Mouse (Mus musculus) thymus, postnatal 10 days (tissue): ENCODE data around the gene Bcar1.

Experiments
- DNase-seq, 2 experiments: peaks; one replicate each; pipeline ENCODE4 v3.0.0; 2021; ENCODE audit warnings: low spot score in 2 of 2

Gene Bcar1

GRCm38 (mm10) chr8:111769764-111770428 is 26.3 kb upstream of the Bcar1 start:
- no peak for DNase-seq

- no peak for DNase-seq
These were observed 25.7 kb upstream of the Bcar1 start for GRCm38 (mm10) chr8:111769296-111769695.

DNA sequence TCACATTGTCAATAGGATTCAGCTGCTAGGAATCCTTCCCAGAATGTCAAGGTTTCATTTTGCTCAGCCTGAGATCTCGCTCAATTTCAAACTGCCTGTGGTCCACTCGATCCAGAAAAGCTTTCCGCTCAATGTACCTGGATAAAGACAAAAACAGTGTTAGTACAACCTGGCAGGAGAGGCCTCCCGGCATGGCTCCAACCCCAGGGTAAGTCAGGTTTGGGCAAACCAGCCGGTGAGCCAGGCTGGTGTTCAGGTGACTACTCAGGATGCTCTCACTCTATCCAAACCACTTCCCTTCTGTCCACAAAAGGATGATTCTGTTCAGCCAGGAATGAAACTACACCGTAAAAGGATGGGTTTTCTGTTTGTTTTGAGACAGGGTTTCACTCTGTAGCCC is 25.0 kb upstream of the Bcar1 start:
- DNase-seq = no peak

GRCm38 (mm10) chr8:111765616-111766015 is 22.0 kb upstream of the Bcar1 start:
- no peak for DNase-seq

GRCm38 (mm10) chr8:111765096-111765495 is 21.5 kb upstream of the Bcar1 start:
- no peak for DNase-seq

GRCm38 (mm10) chr8:111760708-111761107 is 17.1 kb upstream of the Bcar1 start:
- DNase-seq = no peak

- no peak for DNase-seq
These were observed 15.2 kb upstream of the Bcar1 start for GRCm38 (mm10) chr8:111758817-111759216.

DNA sequence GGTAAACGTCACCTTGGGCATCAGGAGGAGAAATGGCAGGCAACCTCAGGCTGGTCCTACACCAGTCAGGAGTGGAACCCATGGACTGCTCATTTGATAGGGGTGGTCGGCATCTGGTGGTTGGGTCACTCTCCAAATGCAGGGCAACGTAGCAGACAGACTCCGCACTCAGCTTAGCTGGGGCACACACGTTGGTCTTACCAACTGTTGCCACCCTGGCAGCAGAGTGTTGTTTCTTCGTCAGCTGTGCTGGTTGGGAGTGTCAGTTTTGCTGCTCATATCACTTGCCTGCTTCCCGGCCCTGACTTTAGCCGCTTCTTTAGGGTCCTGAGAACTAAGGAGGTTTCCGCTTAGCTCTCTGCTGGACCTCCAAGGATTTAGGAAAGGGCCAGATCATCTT is 14.0 kb upstream of the Bcar1 start:
- DNase-seq = no peak

DNA sequence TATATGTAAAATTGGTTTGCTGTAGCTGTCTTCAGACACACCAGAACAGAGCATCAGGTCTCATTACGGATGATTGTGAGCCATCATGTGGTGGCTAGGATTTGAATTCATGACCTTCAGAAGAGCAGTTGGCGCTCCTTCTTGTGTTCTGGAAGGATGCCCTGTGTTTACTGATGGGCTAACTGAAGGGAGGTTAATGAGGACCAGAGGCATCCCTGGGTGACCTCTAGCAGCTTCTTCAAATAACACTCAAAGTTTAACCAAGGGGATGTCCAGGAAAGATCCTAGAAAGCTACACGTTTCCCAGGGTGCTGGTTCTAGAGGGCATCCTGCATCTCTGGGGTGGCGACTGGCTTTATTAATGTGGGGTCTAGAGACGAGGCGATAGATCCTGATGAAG is 11.1 kb upstream of the Bcar1 start:
- no peak for DNase-seq

- no peak for DNase-seq
These were observed 10.5 kb upstream of the Bcar1 start for GRCm38 (mm10) chr8:111754088-111754487.

- DNase-seq = no peak
These were observed 5.2 kb upstream of the Bcar1 start for GRCm38 (mm10) chr8:111748766-111749165.

GRCm38 (mm10) chr8:111747866-111748649 is 4.4 kb upstream of the Bcar1 start:
- no peak for DNase-seq

- no peak for DNase-seq
These were observed 3.2 kb upstream of the Bcar1 start for GRCm38 (mm10) chr8:111746582-111747465.

DNA sequence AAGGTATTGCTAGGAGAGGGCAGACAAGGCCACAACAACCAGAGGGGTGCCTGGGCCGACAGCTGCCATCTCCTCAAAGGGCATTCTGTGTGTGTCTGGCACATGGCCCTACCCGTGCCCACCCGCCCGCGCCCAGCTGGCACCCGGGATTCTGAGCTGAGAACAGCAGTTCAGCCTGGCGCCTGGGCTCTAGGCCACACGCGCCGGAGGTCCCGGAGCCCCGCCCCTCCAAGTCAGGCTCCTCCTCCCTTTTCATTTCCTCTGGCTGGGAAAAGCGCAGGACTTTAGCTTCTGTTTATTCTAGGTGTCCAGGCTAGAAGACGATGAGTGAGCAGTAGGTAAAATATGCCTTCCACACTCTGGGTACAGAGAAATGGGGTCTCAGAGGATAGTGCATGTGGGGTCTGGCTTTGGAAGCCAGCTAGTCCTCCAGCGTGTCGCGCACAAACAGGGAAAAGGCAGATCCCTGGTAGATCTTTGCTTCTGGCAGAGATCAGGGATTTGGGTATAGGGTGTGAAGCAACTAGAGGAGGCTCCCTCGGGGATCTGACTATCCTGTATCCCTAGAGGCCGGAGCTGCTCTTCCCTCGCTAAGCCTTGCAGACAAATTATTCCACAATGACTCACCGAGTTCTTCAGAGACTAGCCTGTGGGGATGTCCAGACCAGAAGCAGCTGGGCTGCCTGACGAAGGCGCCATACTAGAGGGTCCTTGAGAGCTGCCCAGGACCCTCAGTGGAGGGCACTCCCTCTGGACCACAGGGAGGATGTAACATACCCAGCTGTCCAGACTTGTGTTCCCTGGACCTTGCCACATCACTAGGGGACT is 2.2 kb upstream of the Bcar1 start:
- no peak for DNase-seq

- no peak for DNase-seq
These were observed 1.5 kb upstream of the Bcar1 start for GRCm38 (mm10) chr8:111745086-111745485.

- no peak for DNase-seq
These were observed 363 bp downstream of the Bcar1 start for GRCm38 (mm10) chr8:111743101-111743791.

DNA sequence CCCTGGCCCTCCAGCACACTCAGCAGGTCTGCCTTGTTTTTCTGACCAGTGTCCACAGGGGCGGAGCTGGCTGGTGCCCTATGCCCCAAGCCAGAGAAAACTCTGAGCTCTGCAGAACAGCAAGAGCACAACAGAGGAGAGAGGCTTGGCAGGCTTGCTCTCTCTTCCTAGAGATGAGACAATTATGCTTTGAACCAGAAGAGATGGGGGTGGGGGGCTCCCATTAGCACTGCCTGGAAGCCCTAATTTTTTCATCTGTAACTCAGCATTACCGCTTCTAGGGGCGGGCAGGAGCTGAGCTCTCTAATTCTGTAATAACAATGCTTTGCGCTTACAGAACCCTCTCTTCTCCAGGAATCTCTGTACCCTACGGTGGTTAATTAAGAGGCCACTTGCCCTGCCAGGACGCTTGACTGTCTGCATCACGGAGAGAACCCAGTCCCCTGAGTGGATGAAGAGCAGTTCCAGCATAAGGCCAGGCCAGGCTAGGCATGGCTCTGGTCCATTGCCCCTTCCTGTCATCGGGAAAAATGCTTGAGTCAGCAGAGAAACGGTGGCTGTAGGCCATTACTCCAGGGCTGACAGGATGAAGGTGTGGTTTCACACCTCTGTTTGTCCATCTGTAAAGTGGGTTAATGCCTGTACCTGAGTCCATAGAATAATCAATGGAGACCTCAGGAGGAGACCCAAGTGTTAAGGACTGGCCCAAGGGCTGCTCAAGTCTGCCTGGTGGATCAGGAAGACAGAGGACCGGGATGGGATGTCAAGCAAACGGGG is 1.2 kb downstream of the Bcar1 start:
- no peak for DNase-seq

DNA sequence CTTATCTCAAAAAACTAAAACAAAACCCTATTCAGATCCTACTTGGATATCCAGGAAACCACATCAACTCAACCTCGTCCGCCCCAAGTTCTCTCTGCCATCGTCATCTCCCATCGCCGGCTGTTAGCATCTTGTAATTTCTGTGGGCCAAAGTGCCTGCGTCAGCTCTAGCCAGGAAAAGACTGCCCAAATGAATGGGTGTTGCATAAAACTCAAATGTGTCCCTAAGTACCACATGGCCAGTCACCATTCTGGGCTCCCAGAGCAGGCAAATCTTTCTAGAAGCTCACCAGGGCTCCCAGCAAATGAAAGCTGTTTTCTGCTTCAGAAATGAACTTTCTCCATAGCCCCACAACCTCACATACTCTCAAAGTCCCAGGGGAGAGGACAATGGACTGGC is 2.1 kb downstream of the Bcar1 start:
- no peak for DNase-seq

DNA sequence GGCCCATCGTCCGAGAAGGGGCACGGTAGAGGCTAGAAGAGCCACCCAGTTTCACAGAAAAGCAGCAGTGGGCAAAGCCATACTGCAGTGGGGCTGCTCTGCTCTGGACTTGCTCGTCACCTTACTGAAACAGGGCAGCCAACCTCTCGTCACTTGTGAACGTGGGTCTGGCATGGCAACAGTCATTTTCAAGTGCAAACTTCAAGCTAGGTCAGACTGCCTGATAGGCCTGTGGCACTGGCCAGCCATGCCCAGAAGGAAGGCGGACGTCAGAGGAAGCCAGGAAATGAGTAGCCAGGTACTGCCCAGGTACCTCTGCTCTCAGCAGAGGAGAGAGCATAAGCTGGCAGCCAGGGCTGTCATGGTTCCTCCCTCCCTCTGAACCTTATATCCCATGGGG is 2.6 kb downstream of the Bcar1 start:
- no peak for DNase-seq

DNA sequence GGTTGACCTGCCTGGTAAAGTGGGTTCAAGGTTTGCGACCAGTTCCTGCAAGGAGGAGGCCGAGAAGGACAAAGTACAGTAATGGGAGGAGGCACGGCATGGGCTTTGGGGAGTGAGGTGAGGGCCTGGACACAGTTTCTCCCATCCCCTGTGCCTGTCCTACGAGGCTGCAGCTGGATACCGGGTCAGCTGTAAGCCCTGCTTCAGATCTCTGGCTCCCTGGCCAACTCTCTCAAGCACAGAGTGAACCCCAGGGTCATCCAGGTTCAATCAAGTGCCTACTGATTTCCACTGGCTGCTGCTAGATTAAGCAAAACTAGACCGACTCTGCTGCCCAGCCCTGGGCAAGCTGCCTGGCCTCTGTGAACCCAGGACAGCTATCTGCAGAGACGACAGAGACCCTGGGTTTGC is 3.3 kb downstream of the Bcar1 start:
- DNase-seq = no peak
